Mouse (Mus musculus): Measurements from ENCODE around the gene Pkd1l2.

Gene Pkd1l2

DNA sequence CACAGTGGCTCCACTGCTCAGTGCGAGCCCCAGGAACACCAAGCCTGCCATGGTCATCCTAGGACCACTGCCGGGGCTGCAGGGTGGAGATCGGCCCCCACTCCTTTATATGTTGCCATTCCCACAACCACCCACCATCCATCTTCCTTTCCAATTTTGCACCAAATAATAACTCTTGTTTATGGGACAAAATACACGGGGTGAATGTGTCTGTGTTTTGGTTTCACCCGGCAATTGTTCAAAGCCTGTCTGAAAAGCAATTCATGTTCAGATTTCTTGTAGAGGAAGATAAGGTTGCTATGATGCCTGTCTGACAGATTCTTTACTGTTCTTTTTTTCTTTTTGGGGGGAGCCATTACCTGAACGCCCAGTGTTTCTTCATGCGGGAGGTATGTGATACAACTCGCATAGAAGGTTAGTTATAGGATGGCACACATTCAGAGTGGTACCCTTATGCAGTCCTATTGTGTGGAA is at the start of gene Pkd1l2:
Pkd1l2 (minus strand) TSS at position 51 of the 474 bp plus-strand sequence.
- no peak for DNase-seq (ENCODE audit: low spot score in 2 of 2)

DNA sequence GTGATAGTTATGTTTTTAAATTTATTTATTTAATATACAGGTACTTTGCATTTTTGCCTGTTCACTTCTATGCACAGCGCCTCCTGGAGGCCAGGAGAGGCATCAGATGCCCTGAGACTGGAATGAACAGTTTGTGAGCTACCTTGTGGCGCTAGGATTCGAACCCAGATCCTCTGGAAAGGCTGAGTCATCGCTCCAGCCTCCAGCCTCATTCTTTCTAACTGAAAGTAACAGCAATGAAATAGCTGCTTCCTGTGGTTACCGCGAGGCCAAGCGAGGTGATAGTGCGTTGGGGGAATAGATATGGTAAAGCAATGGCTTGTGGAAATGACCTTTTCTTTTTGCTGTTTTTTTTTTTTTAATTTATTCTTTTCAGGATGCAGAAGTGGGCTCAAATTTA is 44.8 kb upstream of the Pkd1l2 start:
- DNase-seq (ENCODE audit: low spot score in 2 of 2), result peak; percentile 40 to 63

DNA sequence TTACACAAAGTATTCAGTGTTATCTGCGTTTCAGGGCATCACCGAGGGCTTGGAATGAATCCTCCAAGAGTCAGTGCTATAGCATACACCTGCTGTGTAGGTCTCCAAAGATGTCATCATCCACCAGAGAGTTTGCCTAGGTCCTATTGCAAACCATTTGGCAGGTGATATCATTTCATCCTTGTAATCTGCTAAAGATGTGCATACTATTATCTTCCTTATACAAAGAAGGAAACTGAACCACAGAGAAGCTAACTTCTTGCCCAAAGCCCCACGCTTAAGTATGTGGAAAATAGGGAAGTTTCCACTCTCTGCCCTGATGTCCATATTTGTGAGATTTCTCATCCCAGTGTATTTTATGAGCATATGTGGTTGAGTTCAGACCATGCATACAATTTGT is 44.2 kb upstream of the Pkd1l2 start:
- no peak for DNase-seq (ENCODE audit: low spot score in 2 of 2)

DNA sequence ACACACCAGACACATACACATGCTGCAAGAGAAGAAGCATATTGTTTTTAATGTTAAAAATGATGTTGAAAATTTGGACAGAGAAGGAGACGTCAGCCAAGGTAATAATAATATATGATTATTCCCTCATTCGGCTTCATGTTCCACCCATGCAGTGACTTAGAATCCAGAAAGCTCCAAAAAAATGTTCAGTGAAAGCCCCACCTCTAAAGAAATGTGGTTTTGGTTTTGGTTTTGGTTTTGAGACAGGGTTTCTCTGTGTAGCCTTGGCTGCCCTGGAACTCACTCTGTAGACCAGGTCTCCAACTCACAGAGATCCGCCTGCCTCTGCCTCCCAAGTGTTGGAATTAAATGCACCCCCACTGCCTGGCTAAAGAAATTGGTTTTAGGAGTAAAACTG is 43.6 kb upstream of the Pkd1l2 start:
- DNase-seq (ENCODE audit: low spot score in 2 of 2), result no peak

DNA sequence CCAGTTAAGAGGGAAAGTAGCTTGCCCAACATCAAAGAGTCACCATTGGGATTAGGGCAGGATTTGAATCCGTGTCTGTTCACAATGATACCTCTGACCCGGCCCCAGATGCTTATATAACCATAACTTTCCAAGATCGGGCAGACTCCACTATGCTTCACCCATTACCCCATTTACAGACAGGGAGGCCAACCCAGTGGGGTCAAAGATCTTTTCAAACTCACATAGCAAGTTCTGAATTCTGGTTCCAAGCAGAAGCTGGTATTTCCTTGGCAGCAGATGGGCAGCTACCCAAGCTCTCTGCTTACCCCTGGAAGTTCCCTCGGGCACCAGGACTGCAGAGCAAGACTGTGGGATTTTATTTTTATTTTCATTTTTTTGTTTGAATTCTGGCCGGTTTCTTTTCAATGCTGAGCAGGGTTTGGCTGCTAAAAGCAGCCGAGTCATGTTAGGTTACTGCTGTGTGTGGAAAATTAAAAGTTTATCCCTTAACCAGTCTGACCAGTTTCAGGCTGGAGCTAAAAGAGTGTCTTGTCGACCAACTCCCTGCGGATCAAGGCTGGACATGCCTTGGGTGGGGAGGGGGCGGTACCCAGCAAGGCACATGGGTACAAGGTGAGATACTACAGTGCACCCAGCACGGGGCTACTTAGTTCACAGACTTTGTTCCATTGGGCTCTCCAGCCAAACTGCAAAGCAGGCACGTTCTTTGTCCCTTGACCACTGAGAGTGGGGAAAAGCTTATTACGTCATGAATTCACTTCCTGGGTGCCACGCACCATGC is 41.8 kb upstream of the Pkd1l2 start:
- DNase-seq (ENCODE audit: low spot score in 2 of 2), result no peak

DNA sequence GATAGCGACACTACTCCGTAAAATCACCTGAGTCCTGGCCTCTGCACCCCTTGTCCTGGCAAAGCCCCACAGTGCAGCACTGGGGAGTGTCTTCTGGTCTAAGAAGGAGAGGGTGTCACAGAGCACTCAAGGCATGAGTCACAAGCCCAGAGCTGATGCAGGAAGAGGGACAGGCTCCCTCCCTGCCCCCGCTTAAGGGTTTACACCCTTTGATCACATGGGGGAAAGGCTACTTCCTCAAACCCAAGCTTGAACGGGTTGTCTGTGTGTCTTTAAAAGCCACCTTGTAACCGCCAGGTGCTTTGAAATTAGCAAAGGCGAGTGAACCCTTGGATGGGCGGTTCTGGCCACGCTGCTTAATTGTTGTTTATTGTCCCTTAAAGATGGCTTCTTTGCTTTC is 39.0 kb upstream of the Pkd1l2 start:
- peak; percentile 50 to 76 for DNase-seq (ENCODE audit: low spot score in 2 of 2)

DNA sequence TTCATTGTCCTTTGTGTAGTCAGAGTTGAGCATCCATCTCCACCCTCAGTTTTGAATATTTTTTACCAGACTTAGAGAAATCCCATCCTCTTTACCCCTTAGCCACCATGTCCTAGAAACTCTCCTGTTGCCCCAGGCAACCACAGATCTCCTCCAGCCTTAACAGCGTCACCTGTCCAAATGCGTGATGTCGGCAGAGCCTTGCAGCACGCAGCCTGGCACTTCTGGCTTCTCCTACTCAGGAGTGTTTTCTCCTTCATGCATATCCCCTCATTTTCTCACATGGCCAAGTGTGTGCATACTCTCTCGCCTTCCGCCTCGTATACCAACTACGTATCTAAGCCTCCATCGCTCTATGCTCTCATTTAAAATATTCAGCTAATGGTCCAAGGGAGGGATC is 36.2 kb upstream of the Pkd1l2 start:
- DNase-seq (ENCODE audit: low spot score in 2 of 2), result no peak

DNA sequence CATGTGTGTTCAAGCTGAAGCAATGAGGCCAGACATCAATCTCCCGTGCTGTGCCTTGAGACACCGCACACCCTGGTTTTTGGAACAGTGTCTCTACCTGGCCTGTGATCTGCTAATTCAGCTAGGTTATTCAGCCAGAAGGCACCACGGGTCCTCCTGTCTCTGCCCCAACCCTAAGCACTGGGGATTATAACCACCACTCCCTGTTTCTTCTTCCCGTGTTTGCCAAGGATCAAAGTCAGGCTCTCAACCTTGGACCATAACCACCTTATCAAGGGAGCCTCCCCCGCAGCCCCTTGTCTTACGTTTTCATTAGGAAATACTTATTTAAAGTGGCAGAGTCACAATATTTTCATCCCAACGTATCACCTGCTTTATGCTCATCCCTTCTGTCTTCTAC is 34.3 kb upstream of the Pkd1l2 start:
- no peak for DNase-seq (ENCODE audit: low spot score in 2 of 2)

DNA sequence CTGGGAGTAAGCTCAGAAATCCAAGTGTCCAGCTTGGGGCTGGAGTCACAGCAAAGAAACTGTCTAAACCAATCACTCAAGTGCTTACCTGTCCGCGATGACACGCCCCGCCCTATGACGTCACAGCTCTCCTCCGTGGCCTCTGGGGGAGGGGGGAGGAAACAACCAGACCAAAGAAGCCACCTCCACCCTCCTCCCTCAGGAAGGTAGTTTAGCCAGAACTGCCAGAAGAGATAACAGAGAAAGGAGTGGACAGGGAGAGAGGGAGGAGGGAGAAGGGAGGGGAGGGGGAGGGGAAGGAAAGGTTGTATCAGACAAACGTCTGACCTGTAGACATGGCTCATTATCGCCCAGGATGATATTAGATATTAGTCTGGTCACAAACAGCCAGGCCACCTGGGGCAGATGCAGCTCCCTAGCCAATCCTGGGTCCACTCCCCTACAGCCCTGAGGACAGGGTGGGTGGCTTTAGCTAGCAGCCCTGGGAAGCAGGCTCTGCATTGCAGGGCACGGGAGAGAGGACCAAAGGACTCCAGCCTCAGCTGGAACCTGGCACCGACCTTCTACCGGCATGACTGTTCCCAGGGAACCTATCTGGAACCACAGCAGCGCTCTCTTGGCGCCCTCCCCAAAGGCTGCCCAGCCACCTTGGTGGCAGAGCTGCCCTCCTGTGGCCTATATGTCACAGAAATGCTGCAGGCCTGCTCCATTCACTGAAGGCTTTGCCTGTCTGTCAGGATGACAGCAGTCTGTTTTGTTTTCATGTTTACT is 33.6 kb upstream of the Pkd1l2 start:
- DNase-seq (ENCODE audit: low spot score in 2 of 2), result peak in 1 of 2 experiments; percentile 16

DNA sequence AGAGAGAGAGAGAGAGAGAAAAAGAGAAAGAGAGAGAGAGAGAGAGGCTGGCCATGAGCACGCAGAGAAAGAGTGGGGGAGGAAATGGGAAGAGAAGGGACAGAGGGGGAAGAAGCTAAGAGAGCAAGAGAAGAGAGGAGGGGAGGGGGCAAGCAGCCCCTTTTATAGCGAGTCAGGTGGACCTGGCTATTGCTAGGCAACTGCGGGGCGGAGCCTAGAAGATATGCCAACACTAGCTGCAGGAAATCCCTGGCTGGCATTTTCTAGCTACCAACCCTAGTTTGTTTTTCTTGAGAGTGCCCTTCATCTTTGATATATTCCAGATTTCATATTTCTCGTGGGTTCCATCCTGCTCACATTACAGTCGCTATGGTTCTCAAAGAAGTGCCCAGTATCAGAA is 32.8 kb upstream of the Pkd1l2 start:
- no peak for DNase-seq (ENCODE audit: low spot score in 2 of 2)

DNA sequence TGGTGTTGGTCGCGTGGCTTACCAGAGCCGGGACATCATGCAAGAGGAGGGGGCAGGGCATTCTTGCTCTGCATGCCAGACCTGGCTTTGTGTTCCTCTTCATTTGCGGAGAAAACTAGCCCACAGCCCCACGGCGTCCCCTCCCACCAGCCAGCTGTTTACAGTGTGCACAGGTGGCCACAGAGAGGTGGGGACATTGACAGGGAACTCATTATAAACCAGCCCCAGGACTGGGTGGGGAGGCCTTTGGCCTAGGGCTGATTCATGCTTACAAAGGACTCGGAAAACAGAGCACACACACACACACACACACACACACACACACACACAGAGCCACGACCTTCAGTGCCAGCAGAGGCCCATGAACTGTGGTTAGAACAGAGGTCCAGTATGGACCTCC is 30.0 kb upstream of the Pkd1l2 start:
- DNase-seq (ENCODE audit: low spot score in 2 of 2), result no peak

DNA sequence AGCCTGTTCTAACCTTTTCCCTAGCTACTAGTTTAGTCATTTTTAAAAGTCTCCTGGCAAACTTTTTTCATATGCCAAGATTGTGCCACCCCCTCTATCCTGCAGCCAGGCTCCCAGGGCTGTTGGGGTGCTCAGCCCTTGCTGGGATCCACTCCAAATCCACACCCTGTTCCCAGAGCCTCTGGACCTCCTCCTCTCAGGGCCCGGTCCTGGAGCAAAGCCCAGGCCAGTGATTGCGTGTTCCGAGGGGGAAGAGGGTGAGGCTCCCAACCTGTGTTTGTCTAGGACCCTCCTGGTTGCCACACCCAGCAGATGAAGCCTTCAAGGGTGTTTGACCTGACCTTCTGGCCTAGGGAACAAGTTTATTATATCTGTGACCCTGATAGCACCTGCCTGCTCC is 29.4 kb upstream of the Pkd1l2 start:
- no peak for DNase-seq (ENCODE audit: low spot score in 2 of 2)

DNA sequence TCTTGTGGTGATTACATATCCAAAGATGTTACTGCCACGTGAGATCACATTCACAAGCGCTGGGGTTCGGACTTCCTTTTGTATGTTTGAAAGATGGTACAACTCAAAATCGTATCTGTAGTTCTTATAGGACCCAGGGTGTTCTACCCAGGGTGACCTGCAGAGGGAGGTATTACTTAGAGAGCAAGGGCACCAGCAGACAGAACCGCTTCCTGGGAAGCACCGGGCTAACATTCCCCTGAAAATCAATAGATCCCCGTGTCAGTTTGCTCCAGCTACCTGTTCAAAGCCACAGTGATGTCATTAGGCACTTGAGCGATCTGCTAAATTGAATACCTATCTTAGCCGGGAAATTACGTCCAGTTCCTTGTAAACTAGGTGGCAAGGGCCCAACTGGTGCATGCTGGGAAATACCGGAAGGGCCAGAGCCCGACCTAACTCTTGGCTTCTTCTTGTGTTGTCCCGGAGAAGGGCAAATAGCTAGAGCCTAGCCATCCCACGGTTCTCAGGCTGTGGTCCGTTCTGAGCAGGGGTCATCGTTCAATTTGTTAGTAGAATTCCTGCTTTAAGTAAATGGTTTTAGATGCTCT is 27.6 kb upstream of the Pkd1l2 start:
- DNase-seq (ENCODE audit: low spot score in 2 of 2), result peak; percentile 20 to 57

DNA sequence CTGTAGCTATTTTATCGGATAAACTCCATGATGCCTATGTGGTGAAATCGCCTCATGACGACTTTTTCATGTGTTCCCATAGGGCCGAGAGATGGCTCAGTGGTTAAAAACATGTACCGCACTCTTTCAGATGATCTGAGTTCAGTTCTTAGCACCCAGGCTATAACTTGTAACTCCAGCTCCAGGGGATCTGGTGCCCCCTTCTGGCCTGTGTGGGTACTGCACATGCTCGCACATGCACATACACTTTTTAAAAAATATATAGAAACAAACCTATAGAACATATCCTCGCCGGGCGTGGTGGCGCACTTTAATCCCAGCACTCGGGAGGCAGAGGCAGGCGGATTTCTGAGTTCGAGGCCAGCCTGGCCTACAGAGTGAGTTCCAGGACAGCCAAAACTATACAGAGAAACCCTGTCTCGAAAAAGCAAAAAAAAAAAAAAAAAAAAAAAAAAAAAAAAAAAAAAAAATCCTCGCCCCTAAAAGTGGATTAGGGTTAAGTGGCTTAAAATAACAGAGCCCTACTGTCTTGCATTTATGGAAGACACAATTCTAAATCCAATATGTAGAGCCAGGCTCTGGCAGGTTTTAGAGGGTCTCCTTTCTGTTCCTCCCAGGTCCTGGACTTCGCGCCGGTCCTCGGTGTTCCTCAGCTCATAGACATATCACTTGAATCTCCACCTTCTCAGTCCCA is 26.9 kb upstream of the Pkd1l2 start:
- DNase-seq (ENCODE audit: low spot score in 2 of 2), result peak in 1 of 2 experiments; percentile 32

DNA sequence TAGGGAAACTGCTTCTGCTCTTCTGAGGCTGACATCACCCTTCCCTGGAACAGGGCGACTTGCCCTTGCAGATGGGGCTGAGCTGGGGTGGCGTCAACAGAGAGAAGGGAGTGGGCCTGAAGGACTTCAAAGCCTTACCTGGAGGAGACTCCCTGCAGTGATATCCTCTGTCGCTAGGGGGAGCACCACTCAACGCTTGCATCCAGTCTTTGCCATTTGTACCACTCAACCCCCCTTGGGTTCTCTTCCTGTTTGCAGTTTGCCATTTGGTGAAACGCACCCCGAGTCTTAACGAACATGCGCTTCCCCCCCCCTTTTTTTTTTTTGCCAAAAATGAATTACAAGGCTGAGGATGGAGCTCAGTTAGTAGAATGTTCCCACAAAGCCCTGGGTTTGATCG is 25.3 kb upstream of the Pkd1l2 start:
- peak; percentile 68 to 80 for DNase-seq (ENCODE audit: low spot score in 2 of 2)

DNA sequence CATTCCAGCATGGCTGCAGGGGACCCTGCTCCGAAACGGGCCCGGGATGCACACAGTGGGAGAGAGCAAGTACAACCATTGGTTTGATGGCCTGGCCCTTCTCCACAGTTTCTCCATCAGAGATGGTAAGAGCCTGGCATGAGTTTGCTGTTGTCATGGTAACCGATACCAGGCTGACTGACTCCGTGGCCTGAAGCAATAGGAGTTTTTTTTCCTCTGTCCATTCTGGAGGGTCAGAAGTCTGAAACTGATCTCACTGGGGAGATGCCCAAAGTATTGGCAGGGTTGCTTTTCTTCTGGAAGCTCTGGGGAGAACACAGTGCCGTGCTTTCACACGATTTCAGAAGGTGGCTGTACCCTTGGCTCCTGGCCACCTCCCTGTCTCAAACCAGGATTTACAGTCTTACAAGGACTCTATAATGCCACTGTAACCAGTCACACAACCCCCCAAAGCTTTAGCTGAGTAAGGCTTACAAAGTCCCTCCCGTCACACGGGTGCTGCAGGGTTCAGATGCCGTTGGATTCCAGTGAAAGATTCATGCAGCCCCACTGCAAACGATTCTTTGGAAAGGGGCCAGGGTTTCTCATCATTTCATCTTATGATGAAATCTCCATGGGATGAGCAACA is 15.4 kb upstream of the Pkd1l2 start:
- no peak for DNase-seq (ENCODE audit: low spot score in 2 of 2)

DNA sequence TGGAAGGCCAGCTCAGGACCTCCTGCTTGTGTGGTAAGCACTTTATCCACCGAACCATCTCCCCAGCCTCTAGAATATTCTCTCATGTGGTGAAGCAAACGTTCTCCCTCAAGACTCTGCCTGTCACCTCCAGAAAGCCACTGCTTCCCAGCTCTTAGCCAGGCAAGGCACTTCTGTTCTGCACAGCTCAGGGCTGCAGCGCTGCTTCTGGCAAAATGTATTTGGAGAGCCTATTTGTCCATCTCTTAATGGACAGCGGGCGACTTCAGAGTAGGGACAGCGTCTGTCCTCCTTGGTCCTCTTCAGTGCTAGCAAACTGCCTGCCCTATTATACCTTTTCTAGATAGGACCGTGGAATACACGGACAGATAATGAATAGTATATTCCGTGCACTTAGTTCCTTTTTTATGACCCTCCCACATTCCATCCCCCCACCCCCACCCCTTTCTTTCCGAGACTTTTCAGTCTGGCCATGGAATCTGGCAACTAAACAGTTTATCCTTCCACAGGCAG is 14.9 kb upstream of the Pkd1l2 start:
- DNase-seq (ENCODE audit: low spot score in 2 of 2), result no peak

DNA sequence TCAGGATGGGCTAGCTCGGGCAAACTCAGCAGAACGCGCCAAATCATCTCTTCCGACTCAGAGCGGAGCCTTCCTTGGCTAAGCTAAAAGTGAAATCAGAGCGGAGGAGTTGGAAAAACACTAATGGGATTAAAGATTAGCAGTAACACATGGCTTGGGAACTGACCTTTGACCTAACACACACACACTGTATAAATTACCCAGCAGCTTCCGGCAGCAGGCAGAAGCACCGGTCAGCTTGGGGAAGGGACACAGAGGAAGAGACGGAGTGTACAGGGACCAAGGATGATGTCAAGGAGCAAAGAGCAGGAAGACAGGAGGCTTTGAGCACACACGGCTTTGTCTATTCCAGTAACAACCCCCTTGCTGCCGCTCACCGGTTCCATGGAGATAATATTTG is 13.4 kb upstream of the Pkd1l2 start, which contains the start of gene Bco1:
Bco1 (plus strand) TSS at position 208 of the 400 bp plus-strand sequence.
- DNase-seq (ENCODE audit: low spot score in 2 of 2), result no peak

DNA sequence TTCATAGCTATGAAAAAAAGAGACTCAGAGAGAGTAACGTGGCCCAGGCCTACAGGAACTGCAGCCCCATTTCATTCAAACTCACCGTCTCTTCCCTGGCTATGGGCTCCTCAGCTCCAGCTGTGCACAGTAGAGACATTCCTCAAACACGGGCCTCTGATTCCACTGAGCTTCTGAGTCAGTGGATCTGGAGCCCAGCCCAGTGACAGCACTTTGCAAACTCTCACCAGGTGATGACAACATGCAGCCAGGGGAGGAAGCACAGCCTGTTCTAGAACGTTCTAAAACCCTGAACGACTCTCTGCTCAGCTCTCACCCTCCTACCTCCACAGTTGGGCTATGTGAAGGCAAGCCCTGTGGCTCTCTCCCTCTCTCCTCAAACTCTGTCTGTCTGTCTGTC is 11.8 kb upstream of the Pkd1l2 start:
- DNase-seq (ENCODE audit: low spot score in 2 of 2), result no peak

DNA sequence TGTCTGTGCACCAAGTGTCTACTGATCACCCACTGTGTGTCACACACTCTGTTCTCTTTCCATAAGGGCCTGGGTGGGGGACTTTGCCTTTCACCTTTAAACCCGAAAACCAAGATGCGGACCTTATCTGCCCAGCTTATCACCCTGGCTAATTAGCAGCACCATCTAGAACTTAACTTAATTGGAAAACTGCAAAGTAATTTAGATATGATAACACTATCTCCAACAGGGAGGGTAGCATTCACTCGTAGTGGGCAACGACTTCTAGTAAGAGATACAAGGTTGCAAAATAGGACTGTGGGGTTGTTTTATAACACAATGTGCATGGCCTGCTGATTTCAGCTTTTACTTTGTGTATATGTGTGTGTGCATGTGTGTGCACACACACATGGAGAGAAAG is 7.6 kb upstream of the Pkd1l2 start:
- DNase-seq (ENCODE audit: low spot score in 2 of 2), result no peak

DNA sequence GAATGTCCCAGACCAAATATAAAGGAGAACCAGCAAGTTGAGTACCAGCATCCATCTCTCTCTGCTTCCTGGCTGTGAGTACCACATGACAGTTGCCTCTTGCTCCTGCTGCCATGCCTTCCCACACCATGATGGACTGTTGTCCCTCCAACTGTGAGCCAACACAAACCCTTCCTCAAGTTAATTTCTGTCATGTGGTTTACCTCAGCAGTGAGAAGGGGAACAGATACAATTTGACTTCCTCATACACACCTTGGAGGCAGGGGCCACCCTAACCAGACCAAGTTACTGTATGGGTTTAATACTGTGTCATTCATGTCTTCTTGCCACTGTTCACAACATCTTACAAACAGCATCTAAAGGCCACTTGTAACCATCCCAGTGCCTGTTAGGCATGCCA is 4.8 kb upstream of the Pkd1l2 start:
- DNase-seq (ENCODE audit: low spot score in 2 of 2), result no peak
